Mouse (Mus musculus) left cerebral cortex, adult 9 months (tissue): ENCODE measurements at regions not wholly inside any gene's neighbourhood (a gene's known extent, or its start where the extent isn't known, plus 50 kb on each side); places are given as distances from the start of the nearest gene placed in this dataset.

Source experiments
- DNase-seq, 2 experiments: peaks; one replicate each; pipeline ENCODE4 v3.0.0; 2022; ENCODE audit warnings: low spot score in 2 of 2

- peak in 1 of 2 experiments; percentile 57 for DNase-seq
Observed at GRCm38 (mm10) chr7:110715545-110715944, 52.5 kb upstream of the Ampd3 start.

- no peak for DNase-seq
Observed at GRCm38 (mm10) chr7:110717104-110717503, 50.9 kb upstream of the Ampd3 start.
